Mouse (Mus musculus) small intestine, adult 2 months (tissue): Measurements from ENCODE around the gene Tmem38b.

Experiments used
- CTCF ChIP-seq: fragments of 200-500 bp; IDR thresholded peaks from 2 replicates; pipeline ENCODE4 v1.5.1; 2012; ENCODE audit warnings: low read depth, mild to moderate bottlenecking, control low read depth, inconsistent platforms, low read length, moderate library complexity, mixed read lengths; ENCODE audit not compliant: insufficient replicate concordance, insufficient read length; ENCODE audit errors: extremely low read depth
- POLR2A ChIP-seq: fragments of 200-500 bp; IDR thresholded peaks from 2 replicates; pipeline ENCODE4 v1.6.1; 2012; ENCODE audit warnings: low read depth, mild to moderate bottlenecking, control low read depth, inconsistent platforms, low read length, moderate library complexity

DNA sequence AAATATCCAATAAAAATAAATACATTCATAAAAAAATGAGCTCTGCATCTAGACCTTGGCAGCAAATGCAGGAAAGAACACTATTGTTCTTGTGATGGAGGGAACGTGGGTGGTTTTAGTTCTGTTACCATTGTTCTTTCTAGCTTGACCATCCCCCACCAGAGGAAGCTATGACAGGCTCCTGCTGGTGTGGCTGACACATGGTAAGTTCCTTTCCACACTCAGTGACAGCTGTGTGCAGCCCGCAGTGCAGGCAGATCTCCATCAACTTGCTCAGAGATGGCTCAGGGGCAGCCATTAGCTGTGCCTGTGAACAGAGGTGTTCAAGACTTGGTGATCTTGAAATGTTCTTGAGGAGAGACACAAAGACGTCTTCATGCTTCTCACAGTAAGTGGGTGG is 6.5 kb downstream of the Tmem38b start:
- TF ChIP-seq CTCF (no peak), POLR2A (no peak)
